Mouse (Mus musculus): ENCODE measurements around the gene Calr4.

DNA sequence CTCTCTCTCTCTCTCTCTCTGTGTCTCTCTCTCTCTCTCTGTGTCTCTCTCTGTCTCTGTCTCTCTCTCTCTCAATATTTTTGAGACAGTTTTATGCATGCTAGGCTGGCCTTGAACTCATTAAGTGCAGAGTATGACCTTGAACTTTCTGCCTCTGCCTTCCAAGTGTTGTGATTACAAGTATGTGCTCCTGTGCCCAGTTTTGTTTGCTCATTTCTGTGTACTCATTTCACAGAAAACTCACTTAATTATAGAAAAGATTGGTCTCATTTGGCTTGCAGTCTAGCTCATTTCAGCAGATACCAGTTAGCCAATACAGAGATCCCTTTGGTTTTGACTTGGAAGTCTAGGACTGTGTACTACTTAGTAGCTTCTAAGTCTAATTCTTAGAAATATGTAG is 64.9 kb downstream of the Calr4 start:
- no peak for TF ChIP-seq EP300 (optimal IDR thresholded peaks at IDR 0.05)
- no peak for TF ChIP-seq CTCF (IDR thresholded peaks at IDR 0.05; ENCODE audit: low read depth)

All from stomach, postnatal 0 days (tissue).